Mouse (Mus musculus) neural tube, embryonic 12.5 days (tissue): Measurements from ENCODE around the gene Trio. TPM values are rescaled to one million over a fixed set of nuclear protein-coding genes. Genes with fewer than 3 reads are reported as not detected.
"Not testable (repeated sequence)": the region's sequence is repeated elsewhere in the genome, so short reads cannot be mapped to it uniquely, and the experiment has no call there.

Source experiments
- ATAC-seq: fragments of 200-750 bp; cut with Nextera tagmentation; 2 replicates; pipeline ENCODE4 v1.8.0; 2017; ENCODE audit warnings: low read depth, mild to moderate bottlenecking, moderate TSS enrichment, moderate library complexity; ENCODE audit not compliant: low FRiP score
- H3K27ac ChIP-seq: fragments of 300-500 bp; sonication (generic); 2 replicates; pipeline ENCODE4 v1.5.1; 2016
- H3K27me3 ChIP-seq: fragments of 300-500 bp; sonication (generic); replicated peaks from 2 replicates; pipeline ENCODE4 v1.6.1; 2016; ENCODE audit warnings: mild to moderate bottlenecking
- H3K36me3 ChIP-seq: fragments of 300-500 bp; sonication (generic); 2 replicates; pipeline ENCODE4 v1.6.1; 2016; ENCODE audit warnings: mild to moderate bottlenecking
- H3K4me1 ChIP-seq: fragments of 300-500 bp; sonication (generic); 2 replicates; pipeline ENCODE4 v1.6.1; 2016
- H3K4me2 ChIP-seq: fragments of 300-500 bp; sonication (generic); replicated peaks from 2 replicates; pipeline ENCODE4 v1.6.1; 2016; ENCODE audit warnings: mild to moderate bottlenecking
- H3K4me3 ChIP-seq: fragments of 300-500 bp; sonication (generic); 2 replicates; pipeline ENCODE4 v1.5.1; 2016
- H3K9ac ChIP-seq: fragments of 300-500 bp; sonication (generic); 2 replicates; pipeline ENCODE4 v1.6.1; 2016; ENCODE audit warnings: mild to moderate bottlenecking
- H3K9me3 ChIP-seq: fragments of 300-500 bp; sonication (generic); 2 replicates; pipeline ENCODE4 v1.6.1; 2016; ENCODE audit warnings: mild to moderate bottlenecking
- WGBS: fragments of 180-500 bp; shearing (Covaris S2); methylation state at CpG from one replicate; pipeline ENCODE4 v1.1.7; 2016; 5-methylcytosine and 5-hydroxymethylcytosine counted together
- polyA plus RNA-seq: library from polyadenylated mRNA; unstranded; fragments of >200 nt; fragmentation: Nextera tagmentation; extraction: Ambion mirVana; gene quantifications from 2 replicates; pipeline ENCODE4 v1.2.1, GENCODE M21; 2016

The Trio gene
- polyA plus RNA-seq, 1 experiment from 2014 or later, result 38.1 TPM

DNA sequence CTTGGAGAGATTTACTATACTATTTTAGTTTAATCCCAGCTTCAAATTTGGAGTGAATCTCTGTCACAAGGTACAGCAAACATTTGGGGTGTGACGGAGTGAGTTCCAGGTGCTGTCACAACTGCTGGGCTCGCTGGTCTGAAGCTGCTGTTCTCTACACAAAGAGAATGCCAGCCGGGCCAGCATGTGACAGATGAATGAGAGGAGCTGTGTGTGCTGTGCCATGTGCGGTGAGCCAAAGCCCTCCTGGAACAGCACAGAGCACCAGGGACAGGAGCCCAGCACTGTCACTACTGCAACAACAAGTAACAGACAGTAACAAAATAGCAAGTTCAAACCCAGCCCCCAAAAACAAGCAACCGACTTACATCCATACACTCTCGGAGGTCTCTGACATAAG lies 194.0 kb downstream of the Trio start:
- no peak overlapping the region for H3K9ac ChIP-seq
- no peaks in the 10 kb centered on the region for H3K9me3 ChIP-seq
- no peak overlapping the region for H3K4me2 ChIP-seq
- no peaks in the 10 kb centered on the region for H3K4me1 ChIP-seq
- peaks cover 64% of the 10 kb centered on the region for H3K36me3 ChIP-seq
- 93% methylated on average over 6 of the region's 6 CpGs for WGBS
- ATAC-seq, result no peak
- H3K4me3 ChIP-seq, result no peak overlapping the region
- H3K27ac ChIP-seq, result no peak overlapping the region
- H3K27me3 ChIP-seq, result no peaks in the 10 kb centered on the region

DNA sequence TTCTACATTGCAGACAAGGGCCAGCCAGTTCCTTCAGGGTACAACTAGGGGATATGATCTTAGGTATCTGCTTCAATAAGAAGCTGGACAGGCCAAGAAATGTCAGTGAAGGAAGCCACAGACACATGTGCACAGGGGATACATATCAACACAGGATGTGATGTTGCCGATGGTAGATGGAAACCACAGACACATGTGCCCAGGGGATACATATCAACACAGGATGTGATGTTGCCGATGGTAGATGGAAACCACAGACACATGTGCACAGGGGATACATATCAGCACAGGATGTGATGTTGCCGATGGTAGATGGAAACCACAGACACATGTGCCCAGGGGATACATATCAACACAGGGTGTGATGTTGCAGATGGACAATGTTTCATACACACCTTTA lies 197.8 kb downstream of the Trio start:
- H3K27ac ChIP-seq, H3K9ac ChIP-seq, H3K4me3 ChIP-seq, ATAC-seq, H3K4me2 ChIP-seq, H3K9me3 ChIP-seq, H3K4me1 ChIP-seq, H3K27me3 ChIP-seq: not testable (repeated sequence)
- 93% methylated on average over 3 of the region's 3 CpGs for WGBS
- peaks cover 86% of the 10 kb centered on the region for H3K36me3 ChIP-seq

DNA sequence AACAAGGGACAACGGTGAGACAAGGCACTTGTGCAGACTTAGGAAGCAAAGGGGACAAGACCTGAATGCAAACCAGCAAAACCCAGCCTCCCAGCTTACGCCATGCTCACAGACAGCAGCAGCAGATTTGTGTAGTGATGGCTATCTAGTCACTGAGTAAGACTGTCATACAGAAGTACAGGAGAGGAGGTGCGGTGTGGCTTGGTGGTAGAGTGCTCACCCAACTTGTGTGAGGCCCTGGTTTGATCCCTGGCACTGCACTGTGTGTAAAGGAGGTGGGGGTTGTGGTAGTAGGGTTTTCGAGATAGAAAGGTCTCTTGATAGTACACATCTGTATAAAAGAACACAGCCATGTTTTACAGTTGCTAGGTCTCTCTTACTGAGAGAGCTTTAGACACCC lies 198.8 kb downstream of the Trio start:
- Histone ChIP-seq H3K27me3 (no peaks in the 10 kb centered on the region), H3K4me1 (no peaks in the 10 kb centered on the region), H3K36me3 (peaks cover 83% of the 10 kb centered on the region), H3K4me2 (no peak overlapping the region), H3K9me3 (no peaks in the 10 kb centered on the region), H3K27ac (no peak overlapping the region), H3K9ac (no peak overlapping the region), H3K4me3 (no peak overlapping the region)
- ATAC-seq, result no peak
- 86% methylated on average over 4 of the region's 4 CpGs for WGBS

DNA sequence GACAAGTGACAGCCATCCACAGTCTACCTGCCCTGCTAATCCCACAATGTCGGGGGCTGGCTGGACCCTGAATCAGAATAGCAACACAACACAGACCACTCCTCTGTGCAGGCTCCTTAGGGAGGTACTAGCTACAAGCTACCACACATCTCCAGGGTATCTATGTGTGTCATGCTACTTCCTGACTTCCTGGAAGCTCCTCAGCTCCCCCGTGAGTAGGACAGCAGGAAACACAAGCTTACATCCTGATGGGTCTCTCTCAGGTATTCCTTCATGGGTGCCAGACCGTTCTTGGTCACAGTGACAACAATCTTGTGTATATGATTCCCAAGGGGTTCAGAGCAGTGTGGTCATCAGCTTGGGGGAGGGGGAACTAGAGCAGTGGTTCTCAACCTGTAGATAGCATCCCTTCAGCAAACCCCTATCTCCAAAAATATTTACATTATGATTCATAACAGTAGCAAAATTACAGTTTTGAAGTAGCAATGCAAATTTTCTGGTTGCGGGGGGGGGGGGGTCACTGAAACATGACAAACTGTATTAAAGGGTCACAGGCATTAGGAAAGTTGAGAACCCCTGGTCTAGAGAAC lies 199.5 kb downstream of the Trio start:
- Histone ChIP-seq H3K4me2 (no peak overlapping the region), H3K27me3 (no peaks in the 10 kb centered on the region), H3K27ac (no peak overlapping the region), H3K9ac (no peak overlapping the region), H3K4me1 (no peaks in the 10 kb centered on the region), H3K36me3 (peaks cover 81% of the 10 kb centered on the region), H3K4me3 (no peak overlapping the region), H3K9me3 (no peaks in the 10 kb centered on the region)
- no peak for ATAC-seq
- WGBS, result 91% methylated on average over 4 of the region's 4 CpGs

DNA sequence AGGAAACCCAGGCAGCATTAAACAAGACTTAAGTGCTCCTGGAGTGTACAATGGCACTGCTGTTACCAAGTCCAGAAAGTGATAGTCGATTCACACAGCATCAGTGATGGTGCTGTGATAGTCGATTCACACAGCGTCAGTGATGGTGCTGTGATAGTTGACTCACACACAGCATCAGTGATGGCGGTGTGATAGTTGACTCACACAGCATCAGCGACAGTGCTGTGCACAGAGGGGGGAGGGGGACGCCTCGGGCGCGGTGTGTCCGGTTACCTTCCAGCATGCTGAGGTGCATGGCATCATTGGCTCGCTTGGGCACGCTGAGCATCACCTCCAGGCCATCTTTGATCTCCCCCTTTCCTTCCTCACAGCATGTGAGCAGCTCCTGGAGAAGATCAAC lies 200.3 kb downstream of the Trio start:
- no peak overlapping the region for H3K9ac ChIP-seq
- H3K27ac ChIP-seq, result no peak overlapping the region
- H3K36me3 ChIP-seq, result peaks cover 79% of the 10 kb centered on the region
- WGBS, result 92% methylated on average over 12 of the region's 12 CpGs
- no peaks in the 10 kb centered on the region for H3K4me1 ChIP-seq
- H3K27me3 ChIP-seq, result no peaks in the 10 kb centered on the region
- no peak for ATAC-seq
- H3K4me3 ChIP-seq, result no peak overlapping the region
- no peak overlapping the region for H3K4me2 ChIP-seq
- H3K9me3 ChIP-seq, result no peaks in the 10 kb centered on the region

DNA sequence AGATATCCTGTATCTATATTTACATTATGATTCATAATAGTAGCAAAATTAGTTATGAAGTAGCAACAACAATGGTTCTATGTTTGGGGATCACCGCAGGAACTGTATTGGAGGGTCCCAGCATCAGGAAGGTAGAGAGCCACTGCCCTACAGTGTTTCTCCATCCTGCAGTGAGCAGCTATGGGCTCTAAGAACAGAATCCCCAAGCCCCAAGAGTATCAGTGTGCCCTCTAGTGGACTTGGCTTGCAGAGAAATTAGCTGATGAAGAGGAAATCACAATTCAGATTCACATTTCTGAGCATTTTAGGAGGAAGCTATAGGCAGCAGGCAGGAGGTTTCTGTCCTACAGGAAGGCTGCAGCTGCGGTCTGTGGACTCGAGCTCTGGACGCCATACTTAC lies 202.1 kb downstream of the Trio start:
- Histone ChIP-seq H3K27ac (no peak overlapping the region), H3K4me3 (no peak overlapping the region), H3K9me3 (no peaks in the 10 kb centered on the region), H3K4me1 (no peaks in the 10 kb centered on the region), H3K9ac (no peak overlapping the region), H3K36me3 (peaks cover 83% of the 10 kb centered on the region), H3K4me2 (no peak overlapping the region), H3K27me3 (no peaks in the 10 kb centered on the region)
- WGBS, result 92% methylated on average over 4 of the region's 4 CpGs
- ATAC-seq, result no peak

DNA sequence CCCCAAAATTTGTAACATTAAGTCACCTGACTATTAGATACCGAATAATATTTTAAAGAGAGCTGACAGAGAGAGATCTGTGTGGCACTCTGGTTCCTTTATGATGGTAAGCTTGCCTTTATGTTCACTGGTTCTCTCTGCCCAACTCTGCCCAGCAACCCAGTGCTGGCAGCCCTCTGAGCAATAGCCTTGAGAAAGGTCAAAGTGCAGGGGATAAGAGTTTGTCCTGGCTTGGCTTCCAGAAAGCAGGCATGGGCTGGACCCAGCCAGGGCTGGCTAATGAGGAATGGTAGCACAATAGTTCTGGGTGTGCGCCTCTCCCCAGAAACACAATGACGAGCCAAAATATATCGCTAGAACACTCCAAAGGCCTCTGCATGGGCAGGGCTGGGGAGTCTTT lies 203.2 kb downstream of the Trio start:
- Histone ChIP-seq H3K9ac (no peak overlapping the region), H3K4me3 (no peak overlapping the region), H3K4me2 (no peak overlapping the region), H3K9me3 (no peaks in the 10 kb centered on the region), H3K27ac (no peak overlapping the region), H3K4me1 (no peaks in the 10 kb centered on the region), H3K36me3 (peaks cover 83% of the 10 kb centered on the region), H3K27me3 (no peaks in the 10 kb centered on the region)
- WGBS, result 96% methylated on average over 4 of the region's 4 CpGs
- no peak for ATAC-seq

DNA sequence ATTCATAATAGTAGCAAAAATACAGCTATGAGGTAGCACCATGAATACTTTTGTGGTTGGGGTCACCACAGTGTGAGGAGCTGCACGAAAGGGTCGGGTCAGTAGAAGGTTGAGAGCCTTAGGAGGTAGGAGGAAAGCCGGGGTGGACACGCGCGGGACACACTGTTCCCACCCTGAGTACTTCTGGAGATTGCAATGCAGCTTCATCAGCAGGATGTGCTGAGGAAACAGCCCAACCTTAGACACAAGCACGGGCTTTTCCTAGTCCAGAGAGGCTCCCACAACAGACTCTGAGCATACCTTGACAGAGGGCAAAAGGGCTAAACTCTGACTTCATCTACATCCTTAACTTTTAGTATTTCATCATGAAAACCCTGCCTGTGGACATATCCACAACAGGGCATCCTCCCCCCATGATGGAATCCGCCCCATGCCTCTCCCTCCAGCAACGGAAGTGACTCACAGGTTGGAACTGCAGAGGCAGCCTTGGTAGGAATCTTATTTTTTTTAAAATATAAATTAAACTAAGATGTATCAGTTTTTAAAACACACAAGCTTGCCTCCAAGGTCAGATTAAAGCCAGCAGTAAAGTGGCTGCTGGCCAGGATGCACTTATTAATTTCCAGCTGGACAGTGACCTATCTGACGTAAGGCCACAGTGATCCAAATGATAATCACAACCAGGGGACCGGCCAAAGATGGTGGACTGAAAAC lies 203.8 kb downstream of the Trio start:
- no peak overlapping the region for H3K9ac ChIP-seq
- H3K36me3 ChIP-seq, result peaks cover 83% of the 10 kb centered on the region
- WGBS, result 95% methylated on average over 11 of the region's 11 CpGs
- H3K27ac ChIP-seq, result no peak overlapping the region
- H3K4me2 ChIP-seq, result no peak overlapping the region
- ATAC-seq, result no peak
- H3K27me3 ChIP-seq, result no peaks in the 10 kb centered on the region
- H3K4me3 ChIP-seq, result no peak overlapping the region
- H3K4me1 ChIP-seq, result no peaks in the 10 kb centered on the region
- no peaks in the 10 kb centered on the region for H3K9me3 ChIP-seq

DNA sequence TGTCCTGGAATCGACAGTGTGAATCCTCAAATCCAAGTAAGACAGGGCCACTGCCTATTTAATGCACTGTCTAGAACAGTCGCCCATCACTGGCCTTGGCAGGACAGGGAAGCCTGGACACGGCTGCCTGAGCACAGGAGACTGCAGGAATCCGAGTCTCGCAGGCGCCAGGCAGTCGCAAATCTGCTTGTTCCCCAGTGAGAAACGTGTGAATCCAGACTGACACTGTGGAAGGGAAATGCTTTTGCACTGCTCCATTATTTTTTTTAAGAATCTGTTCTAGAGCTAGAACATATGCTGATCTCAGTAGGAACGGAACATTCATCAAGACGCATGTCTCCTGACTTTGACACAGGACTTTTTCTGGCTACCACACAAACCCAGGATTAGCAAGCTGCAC lies 208.6 kb downstream of the Trio start:
- Histone ChIP-seq H3K36me3 (peaks cover 84% of the 10 kb centered on the region), H3K4me2 (no peak overlapping the region), H3K9ac (no peak overlapping the region), H3K27me3 (no peaks in the 10 kb centered on the region), H3K4me3 (no peak overlapping the region), H3K4me1 (no peaks in the 10 kb centered on the region), H3K9me3 (no peaks in the 10 kb centered on the region), H3K27ac (no peak overlapping the region)
- WGBS, result 70% methylated on average over 10 of the region's 10 CpGs
- ATAC-seq, result no peak

DNA sequence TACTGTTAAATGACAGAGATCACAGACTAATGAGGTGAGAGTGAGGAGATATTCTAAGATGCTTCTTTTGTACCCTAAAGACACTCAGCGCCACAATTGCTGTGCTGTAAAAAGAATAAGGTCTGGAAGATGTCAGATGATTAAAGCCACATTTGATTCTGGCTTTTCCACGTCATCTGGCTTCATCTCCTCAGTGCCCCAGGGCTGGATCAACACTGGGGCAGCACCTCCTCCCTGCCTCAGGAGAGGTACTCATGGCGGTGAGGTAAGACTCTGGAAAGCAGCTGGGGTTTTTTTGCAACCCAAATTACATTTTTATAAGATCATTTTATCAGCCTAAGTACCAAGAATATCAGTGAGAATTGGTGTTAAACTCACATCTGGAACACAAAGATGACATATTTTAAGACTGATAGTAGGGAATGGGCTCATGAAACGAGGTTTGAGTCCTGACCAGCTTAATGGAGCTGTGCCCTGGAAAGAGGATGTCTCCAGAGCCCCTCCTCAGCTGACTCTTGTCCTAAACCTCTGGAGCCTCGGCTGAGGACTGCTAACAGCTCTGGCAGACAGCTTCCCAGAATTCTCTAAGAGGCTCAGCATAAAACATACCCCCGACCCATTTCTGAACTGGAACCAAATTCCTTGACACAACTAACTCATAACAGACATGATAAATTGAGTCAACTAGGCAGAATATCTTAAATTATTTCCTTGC lies 210.8 kb downstream of the Trio start:
- H3K9me3 ChIP-seq, result no peaks in the 10 kb centered on the region
- H3K4me3 ChIP-seq, result no peak overlapping the region
- peaks cover 10% of the 10 kb centered on the region for H3K4me1 ChIP-seq
- H3K9ac ChIP-seq, result no peak overlapping the region
- WGBS, result 71% methylated on average over 6 of the region's 6 CpGs
- no peak overlapping the region for H3K27ac ChIP-seq
- H3K27me3 ChIP-seq, result no peaks in the 10 kb centered on the region
- peaks cover 71% of the 10 kb centered on the region for H3K36me3 ChIP-seq
- no peak for ATAC-seq
- no peak overlapping the region for H3K4me2 ChIP-seq

DNA sequence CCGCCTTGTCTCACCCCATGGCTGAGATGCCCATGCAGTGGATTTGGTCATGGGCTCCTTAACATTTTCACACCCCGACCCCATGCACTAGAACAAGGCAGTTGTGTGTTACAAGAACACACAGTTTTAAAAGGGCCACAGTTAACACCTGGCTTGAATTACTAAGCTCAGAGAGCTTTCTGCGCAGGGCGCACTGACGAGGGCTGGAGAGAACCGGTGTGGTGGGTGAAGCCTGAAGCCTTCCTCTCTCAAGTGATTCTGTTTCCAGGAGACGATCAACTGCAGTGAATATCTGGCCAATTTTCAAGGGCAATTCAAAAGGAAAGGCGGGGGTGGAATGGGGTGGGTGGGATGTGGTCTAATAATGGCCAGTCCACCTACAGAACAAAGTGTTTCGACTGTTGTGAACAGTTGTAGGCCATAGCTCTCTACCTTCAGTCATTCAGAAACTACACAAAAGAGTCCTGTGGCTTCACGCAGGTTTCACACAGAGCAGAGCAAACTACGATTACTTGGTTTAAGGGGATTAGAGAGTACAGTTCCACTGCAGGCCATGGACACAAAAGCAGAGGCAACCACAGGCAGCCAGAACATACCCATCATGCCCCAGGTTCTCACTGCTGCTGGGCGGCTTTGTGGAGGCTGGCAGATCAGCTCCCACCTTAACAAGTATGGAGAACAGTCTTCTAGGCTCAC lies 214.7 kb downstream of the Trio start:
- Histone ChIP-seq H3K4me3 (no peak overlapping the region), H3K9me3 (no peaks in the 10 kb centered on the region), H3K4me2 (no peak overlapping the region), H3K9ac (no peak overlapping the region), H3K27ac (no peak overlapping the region), H3K36me3 (peaks cover 35% of the 10 kb centered on the region), H3K27me3 (no peaks in the 10 kb centered on the region), H3K4me1 (peaks cover 20% of the 10 kb centered on the region)
- 42% methylated on average over 12 of the region's 12 CpGs for WGBS
- ATAC-seq, result 0 out of 2 replicates have a peak, but pooled peaks have one; percentile 7

DNA sequence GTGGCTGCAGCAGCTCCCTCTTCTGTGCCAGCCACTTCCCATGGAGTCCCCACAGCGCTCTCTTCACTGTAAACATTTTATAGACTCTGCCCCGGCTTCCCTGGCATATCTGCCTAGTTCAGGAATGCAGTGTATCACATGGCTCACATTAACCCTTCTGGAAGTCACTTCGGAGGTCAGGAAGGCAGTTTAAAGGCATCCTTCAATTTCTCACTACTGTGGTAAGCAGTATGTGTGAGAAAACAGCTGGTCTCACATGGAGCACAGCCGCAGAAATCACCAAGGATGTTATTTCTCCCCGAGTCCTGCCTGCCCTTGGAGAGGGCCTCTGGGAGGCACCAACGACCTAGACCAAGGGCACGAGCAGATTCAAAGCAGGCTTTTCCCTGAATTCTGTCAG lies 215.4 kb downstream of the Trio start:
- Histone ChIP-seq H3K36me3 (peaks cover 35% of the 10 kb centered on the region), H3K27me3 (no peaks in the 10 kb centered on the region), H3K4me2 (no peak overlapping the region), H3K4me3 (no peak overlapping the region), H3K4me1 (peaks cover 20% of the 10 kb centered on the region), H3K27ac (no peak overlapping the region), H3K9me3 (no peaks in the 10 kb centered on the region), H3K9ac (no peak overlapping the region)
- WGBS, result 51% methylated on average over 7 of the region's 7 CpGs
- no peak for ATAC-seq
